Mouse (Mus musculus) spleen, postnatal 36 days (tissue): ENCODE measurements around the gene Hint2.
A peak's percentile ranks its signal among the peaks of the same experiment; 100 is the strongest.

Source experiments
- DNase-seq, 2 experiments: peaks; one replicate each; pipeline ENCODE4 v3.0.0; 2022; ENCODE audit warnings: low spot score in 2 of 2, mixed read lengths in 1 of 2

The Hint2 gene

GRCm38 (mm10) chr4:43655656-43656338 lies 469 bp downstream of the Hint2 start:
- DNase-seq = no peak

- peak; percentile 27 to 32 for DNase-seq
These were observed 2.9 kb downstream of the Hint2 start, which contains the start of gene Spag8 for GRCm38 (mm10) chr4:43653161-43654015. TSS of gene Spag8 (minus strand) at chr4:43653594.

GRCm38 (mm10) chr4:43652726-43653125 lies 3.5 kb downstream of the Hint2 start:
- no peak for DNase-seq

DNA sequence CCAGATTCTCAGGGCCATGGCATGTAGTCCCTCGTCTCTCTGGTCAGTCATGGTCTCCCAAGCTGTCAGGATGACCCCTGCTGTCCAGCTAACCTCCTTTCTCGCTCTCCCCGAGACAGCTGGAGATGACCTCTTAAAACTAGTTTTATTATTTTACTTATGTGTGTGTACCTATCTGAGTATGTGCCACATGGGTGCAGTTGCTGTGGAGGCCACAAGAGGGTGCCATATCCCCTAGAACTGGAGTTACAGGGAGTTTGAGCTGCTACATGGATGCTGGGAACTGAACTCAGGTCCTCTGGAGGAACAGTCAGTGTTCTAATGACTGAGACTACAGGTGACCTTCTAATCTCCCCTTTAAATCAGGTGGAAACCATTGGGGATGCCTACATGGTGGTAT lies 6.5 kb downstream of the Hint2 start:
- no peak for DNase-seq

- DNase-seq = no peak
These were observed 15.8 kb downstream of the Hint2 start for GRCm38 (mm10) chr4:43640491-43640890.

DNA sequence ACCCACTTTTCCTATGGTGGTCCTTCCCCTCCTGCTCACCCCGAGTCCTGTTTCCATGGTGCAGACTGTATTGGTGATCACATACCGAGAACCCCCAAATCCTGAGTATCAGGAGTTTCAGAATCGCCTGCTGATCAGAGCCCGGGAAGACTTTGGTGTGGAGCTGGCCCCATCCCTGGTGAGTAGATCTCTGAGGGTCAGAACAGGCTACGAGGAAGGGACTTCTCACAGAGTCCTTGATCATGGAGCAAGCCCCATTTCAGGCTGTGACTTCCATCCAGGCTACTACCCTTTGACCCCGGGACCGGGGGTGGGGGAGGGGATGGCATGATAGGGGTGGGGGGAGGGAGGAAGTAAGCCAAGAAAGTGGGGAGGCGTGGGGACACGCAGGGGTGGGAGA lies 16.2 kb downstream of the Hint2 start:
- DNase-seq = no peak

DNA sequence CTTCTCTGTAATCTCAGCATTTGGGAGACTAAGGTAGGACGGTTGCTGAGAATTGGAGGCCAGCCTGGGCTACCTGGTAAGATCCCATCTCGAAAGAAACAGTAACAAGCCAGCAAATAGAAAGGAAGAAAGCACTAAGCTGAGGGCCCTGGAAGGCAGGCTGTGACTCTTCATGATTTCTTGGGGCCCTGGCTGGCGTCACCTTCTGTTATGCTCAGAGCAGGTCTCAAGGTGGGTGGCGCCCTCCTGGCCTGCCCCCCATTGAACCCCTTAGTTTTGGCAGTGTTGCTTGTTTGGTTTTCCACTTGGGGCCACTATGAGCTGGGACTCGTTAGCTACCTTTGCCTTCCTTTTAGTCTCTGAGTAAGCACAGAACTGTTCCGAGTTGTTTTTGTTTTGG lies 19.5 kb downstream of the Hint2 start:
- DNase-seq = no peak

- DNase-seq = no peak
These were observed 21.5 kb downstream of the Hint2 start for GRCm38 (mm10) chr4:43634621-43635374.

DNA sequence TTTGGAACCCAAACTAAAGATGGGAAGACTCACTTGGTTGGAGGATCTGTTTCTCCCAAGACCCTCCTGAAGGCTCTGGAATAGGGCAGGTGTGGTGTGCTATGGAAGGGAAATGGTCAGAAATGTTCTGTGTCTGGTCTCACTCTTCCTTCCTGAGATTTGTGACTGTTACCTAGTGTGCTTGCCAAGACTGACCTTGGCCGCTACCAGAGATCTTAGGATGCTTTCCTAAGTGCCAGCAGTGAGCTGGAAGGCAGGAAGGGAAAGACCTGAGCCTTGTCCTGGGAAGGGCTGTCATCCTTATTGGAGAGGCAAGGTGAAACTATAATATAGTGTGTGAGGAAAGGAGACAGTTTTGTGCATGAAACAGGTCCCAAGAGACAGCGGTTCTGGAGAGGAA lies 22.5 kb downstream of the Hint2 start:
- DNase-seq = no peak

DNA sequence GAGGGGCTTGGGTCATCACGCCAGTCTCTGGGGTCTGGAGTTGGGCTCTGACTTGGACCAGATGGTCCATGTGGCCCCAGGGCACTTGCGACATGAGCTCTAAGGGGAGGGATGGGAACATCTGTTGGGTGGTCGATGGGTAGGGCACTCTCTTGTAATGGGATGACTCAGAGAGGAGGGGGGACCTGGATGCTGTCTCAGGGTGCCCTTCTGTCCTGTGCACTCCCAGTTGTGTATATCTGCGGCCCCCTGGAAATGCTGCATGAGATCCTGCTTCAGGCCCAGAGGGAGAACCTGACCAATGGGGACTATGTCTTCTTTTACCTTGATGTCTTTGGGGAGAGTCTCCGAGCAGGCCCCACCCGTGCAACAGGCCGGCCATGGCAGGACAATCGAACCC lies 23.0 kb downstream of the Hint2 start:
- DNase-seq = no peak

- no peak for DNase-seq
These were observed 24.0 kb downstream of the Hint2 start for GRCm38 (mm10) chr4:43631956-43632920.

DNA sequence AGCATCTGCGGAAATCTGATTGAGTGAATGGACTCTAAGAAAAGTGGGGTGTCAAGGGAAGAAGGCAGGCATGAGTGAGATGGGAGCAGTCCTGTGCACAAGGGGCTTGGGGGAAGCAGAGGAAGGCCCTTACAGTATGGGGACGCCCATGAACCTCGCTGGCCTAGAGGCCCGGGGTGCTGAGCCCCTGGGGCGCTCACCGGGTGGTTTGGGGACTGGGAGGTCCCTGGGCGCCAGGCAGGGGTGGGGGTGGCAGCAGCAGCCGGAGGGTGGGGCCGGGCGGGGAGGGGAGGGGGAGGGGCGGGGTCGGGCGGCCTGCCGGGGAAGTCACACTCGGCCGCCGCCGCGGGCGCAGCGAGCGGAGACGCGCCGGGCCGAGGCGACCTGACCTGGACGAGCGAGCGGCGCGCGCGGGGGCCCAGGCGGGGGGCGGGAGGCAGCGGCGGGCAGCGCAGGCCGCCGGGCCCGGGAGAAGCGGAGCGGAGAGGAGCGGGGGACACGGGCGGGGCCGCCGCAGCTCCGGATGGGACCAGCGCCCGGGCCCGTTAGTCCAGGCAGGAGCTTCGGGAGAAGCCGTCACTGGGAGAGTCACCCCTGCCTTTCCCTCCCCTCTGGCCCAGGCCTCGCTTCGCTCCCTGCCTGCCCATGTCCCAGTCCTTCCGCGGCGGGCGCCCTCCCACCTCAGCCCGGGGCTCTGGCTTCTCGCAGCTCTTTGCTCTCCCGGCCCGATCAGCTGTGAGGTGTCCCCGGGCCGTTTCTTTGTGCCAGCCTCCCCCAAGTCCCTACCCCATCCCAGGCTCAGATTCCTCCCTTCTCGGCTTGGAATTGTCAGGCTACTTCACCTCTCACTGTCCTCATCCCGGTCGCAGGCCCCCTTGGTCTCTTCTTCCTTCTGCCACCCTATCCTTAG lies 25.0 kb downstream of the Hint2 start, which contains the start of gene Npr2:
Gene Npr2 (plus strand): TSS at position 890 of the 910 bp plus-strand sequence.
- DNase-seq = no peak

- no peak for DNase-seq
These were observed 25.6 kb downstream of the Hint2 start for GRCm38 (mm10) chr4:43630671-43631045.

DNA sequence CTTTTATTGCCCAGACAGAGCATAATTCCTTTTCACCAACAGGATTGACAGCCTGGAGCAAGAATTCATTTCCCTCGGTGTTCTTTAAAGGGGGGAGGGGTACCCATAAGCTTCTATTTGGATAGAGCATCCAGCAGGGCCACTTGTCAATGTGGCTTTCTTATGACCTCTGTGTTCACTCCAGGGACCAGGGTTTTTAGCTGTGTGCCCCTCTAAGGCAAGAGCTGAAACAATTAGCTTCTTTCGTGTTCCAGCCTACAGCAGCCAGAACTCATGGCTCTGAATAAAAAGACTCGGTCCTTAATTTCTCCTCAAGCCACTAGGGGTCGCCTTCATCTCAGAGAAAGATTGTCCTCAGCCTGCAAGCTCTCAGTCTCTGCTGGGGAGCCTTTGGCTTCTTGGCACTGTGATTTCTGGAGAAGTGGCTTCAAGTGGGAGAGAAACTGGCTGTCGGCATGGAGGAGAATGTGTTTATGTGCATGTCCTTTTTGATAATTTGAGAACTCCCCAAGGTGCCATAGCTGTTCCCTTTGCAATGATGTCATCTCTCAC lies 26.2 kb downstream of the Hint2 start:
- peak; percentile 55 to 67 for DNase-seq

DNA sequence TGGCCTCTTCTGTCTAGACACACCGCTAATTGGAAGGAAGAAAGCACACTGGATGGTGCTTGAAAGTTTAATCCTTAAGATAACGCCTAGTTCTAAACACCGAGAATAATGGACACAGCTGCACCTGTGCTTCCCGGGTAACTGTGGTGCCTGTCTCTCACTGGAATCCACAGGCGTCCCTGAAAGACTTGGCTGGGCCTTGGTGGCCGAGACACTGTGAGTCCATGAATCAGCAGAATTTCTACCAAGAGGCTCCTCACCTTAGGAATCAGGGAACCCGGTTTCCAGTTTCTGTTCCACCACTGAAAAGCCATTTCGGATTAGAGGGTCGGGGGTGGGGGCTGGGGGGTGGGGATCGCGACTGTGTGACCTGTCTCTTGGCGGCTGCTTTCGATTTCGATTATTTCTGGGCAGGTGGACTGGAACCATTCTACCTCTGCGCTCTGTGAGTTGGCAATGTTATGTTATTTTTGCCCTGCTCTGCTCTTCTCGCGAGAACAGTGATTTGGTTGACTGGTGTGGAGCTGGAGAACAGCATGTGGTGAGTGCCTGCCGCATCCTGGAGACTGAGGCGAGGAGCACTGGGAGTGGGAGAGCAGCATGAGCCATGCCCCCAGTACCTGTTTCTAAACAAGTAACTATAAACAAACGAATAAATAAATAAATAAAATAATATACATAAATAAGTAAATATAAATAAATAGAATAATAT lies 27.0 kb downstream of the Hint2 start:
- DNase-seq = no peak

- no peak for DNase-seq
These were observed 36.0 kb downstream of the Hint2 start for GRCm38 (mm10) chr4:43620146-43620778.

DNA sequence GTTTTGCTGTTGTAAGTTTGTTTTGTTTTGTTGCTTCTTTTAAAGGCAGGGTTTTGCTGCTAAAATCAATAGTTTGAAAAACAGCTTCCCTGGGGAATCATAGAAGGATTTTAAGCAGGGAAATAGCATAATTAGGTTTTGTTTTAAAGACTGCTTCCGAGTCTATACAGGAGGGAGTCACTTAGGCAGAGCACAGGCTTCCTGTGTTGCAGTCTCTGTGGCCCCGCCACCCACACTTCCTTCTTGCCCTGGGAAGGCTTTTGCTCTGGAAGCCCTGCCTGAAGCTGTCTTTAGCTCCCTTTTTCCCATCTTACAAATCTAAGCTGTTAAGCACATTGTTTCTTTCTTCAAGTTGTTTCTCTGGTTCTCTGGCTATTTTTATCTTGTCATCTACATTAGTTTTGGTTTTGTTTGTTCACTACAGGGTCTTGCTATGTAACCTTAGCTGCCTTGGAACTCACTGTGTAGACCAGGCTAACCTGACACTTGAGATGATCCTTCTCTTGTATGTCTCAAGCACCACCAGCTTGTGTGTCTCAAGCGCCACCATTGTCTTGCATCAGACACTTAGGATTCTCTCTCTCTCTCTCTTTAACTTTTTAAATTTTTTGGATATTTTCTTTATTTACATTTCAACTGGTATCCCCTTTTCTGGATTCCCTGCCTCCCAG lies 43.1 kb downstream of the Hint2 start:
- DNase-seq = peak in 1 of 2 experiments; percentile 18

DNA sequence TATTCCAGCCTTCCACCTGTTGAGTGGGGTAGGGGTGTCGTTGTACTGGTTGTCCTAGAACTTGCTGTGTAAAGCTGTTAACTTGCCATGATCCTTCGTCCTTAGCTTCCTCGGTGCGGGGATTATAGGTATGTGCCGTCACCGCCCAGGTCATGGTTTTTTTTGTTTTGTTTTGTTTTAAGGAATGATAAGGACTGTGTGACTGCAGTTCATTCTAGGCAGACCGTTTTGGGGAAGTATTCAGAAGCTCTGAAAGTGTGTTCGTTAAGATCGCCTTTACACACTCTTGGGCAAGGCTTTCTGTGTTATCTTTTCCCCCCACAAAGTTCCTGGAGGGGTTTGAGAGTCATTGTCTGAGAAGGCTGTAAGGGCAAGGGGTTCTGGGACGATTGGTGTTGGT lies 43.7 kb downstream of the Hint2 start:
- DNase-seq = no peak
